Mouse (Mus musculus) liver, adult 2 months (tissue): ENCODE measurements around the gene Rerg. TPM values are rescaled to one million over a fixed set of nuclear protein-coding genes. Genes with fewer than 3 reads are reported as not detected.

Experiments used
- DNase-seq: peaks from one replicate; pipeline ENCODE4 v3.0.0-alpha.2; 2011; ENCODE audit warnings: low read depth, low spot score; ENCODE audit errors: extremely low read depth
- H3K27ac ChIP-seq: fragments of 200-500 bp; replicated peaks from 2 replicates; pipeline ENCODE4 v1.5.1; 2012; ENCODE audit warnings: low read depth, mild to moderate bottlenecking, control low read depth, inconsistent platforms, low read length; ENCODE audit not compliant: insufficient read depth
- H3K27me3 ChIP-seq: fragments of 200-500 bp; 2 replicates; pipeline ENCODE4 v1.6.1; 2012; ENCODE audit warnings: mild to moderate bottlenecking, moderate library complexity, low read length, inconsistent platforms; ENCODE audit not compliant: control insufficient read depth, insufficient read depth
- H3K36me3 ChIP-seq: fragments of 200-500 bp; 2 replicates; pipeline ENCODE4 v1.6.1; 2012; ENCODE audit warnings: low read length, inconsistent platforms; ENCODE audit not compliant: control insufficient read depth, insufficient read depth
- H3K4me1 ChIP-seq: fragments of 200-500 bp; 2 replicates; pipeline ENCODE4 v1.6.1; 2011; ENCODE audit warnings: low read length; ENCODE audit not compliant: control insufficient read depth, insufficient read depth
- H3K4me3 ChIP-seq: fragments of 200-500 bp; 2 replicates; pipeline ENCODE4 v1.5.1; 2011; ENCODE audit warnings: low read depth, mild to moderate bottlenecking, control low read depth, low read length, moderate library complexity; ENCODE audit not compliant: insufficient read depth
- H3K79me2 ChIP-seq: fragments of 200-500 bp; 2 replicates; pipeline ENCODE4 v1.6.1; 2012; ENCODE audit warnings: inconsistent platforms, mild to moderate bottlenecking, low read length, moderate library complexity; ENCODE audit not compliant: control insufficient read depth, insufficient read depth
- H3K9ac ChIP-seq: fragments of 200-500 bp; 2 replicates; pipeline ENCODE4 v1.6.1; 2012; ENCODE audit warnings: low read depth, mild to moderate bottlenecking, control low read depth, inconsistent platforms, low read length
- CTCF ChIP-seq: fragments of 200-500 bp; IDR thresholded peaks from 2 replicates; pipeline ENCODE4 v1.5.1; 2011; ENCODE audit warnings: low read depth, low read length, control low read depth
- POLR2A ChIP-seq: fragments of 200-500 bp; IDR thresholded peaks from 2 replicates; pipeline ENCODE4 v1.6.1; 2011; ENCODE audit warnings: low read length, control low read depth; ENCODE audit not compliant: insufficient read depth; ENCODE audit errors: extremely low read depth
- WGBS: fragments of 180-500 bp; shearing (Covaris S2); methylation state at CpG from one replicate; pipeline ENCODE4 v1.1.7; 2018; 5-methylcytosine and 5-hydroxymethylcytosine counted together
- polyA plus RNA-seq: library from polyadenylated mRNA; depleted of rRNA; stranded (reverse); fragments of >200 nt; gene quantifications from 2 replicates; pipeline ENCODE4 v1.2.3, GENCODE M21; 2012
- total RNA-seq: library from RNA; depleted of rRNA; stranded (reverse); fragments of >200 nt; gene quantifications from 2 replicates; pipeline ENCODE4 v1.2.3, GENCODE M21; 2014

Rerg gene
- total and polyA plus RNA-seq, 2 experiments = 2.2 TPM

DNA sequence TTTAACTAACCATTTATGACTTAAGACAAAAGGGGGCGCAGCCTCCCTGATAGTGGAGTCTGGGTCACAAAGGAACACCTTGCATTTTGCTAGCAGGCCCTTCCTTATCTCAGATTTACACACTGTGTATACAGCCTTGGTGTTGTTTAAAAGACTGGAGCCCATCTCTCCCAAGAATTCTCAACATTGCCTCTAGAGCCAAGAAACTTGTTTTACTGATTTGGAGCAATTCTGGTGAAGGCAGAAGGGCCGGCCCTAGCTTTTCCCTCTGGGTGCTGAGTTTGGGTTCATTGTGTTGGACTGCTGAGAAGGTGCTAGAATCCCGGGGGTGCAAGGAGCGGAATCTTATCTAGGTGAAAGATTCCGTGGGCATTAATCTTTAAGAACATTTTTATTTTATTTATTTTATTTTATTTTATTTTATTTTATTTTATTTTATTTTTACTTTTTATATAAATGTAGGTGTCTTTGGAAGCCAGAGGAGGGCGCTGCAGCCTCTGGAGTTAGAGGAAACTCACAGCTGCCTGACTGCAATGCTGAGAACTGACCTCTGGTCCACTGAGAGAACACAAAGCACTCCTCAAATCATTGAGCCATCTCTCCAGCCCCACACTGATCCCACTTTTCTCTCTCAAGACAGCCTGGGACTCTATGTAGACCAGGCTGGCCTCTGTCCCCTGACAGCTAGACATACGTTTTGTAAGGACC lies 26.3 kb downstream of the Rerg start:
- WGBS = 70% methylated on average over 7 of the region's 7 CpGs
- Histone ChIP-seq H3K9ac (no peak overlapping the region), H3K79me2 (no peaks in the 10 kb centered on the region), H3K36me3 (no peaks in the 10 kb centered on the region), H3K27ac (peak overlapping the region; percentile 61), H3K4me3 (no peak overlapping the region), H3K4me1 (peaks cover 1% of the 10 kb centered on the region; the same call in 1 of the 2 replicates), H3K27me3 (no peaks in the 10 kb centered on the region)
- no peak for DNase-seq
- TF ChIP-seq CTCF (no peak), POLR2A (no peak)

DNA sequence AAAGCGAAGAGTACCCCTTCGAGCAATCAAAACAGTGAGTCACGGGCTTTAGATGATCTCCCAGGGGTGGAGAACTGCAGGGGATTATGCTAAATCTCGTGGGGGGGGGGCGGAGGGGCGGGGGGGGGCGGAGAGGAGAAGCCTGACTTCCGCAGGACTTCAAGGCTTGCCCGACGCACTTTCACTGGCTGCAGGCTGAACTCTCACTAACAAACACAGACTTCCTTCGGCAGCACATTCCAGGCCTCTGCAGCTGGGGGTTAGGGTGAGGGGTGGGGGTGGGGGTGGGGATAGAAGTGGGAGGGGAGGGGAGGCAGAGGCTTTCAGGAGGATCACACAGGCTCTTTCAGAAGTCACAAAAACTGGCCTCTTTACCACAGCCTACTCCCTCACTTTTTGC lies 27.5 kb downstream of the Rerg start:
- Histone ChIP-seq H3K36me3 (no peaks in the 10 kb centered on the region), H3K4me3 (no peak overlapping the region), H3K79me2 (no peaks in the 10 kb centered on the region), H3K27ac (peak overlapping the region; percentile 36; the same call in 1 of the 2 replicates), H3K4me1 (peaks cover 1% of the 10 kb centered on the region; the same call in 1 of the 2 replicates), H3K9ac (no peak overlapping the region), H3K27me3 (no peaks in the 10 kb centered on the region)
- TF ChIP-seq POLR2A (no peak), CTCF (no peak)
- DNase-seq = peak; percentile 22
- 1% methylated on average over 11 of the region's 11 CpGs for WGBS

DNA sequence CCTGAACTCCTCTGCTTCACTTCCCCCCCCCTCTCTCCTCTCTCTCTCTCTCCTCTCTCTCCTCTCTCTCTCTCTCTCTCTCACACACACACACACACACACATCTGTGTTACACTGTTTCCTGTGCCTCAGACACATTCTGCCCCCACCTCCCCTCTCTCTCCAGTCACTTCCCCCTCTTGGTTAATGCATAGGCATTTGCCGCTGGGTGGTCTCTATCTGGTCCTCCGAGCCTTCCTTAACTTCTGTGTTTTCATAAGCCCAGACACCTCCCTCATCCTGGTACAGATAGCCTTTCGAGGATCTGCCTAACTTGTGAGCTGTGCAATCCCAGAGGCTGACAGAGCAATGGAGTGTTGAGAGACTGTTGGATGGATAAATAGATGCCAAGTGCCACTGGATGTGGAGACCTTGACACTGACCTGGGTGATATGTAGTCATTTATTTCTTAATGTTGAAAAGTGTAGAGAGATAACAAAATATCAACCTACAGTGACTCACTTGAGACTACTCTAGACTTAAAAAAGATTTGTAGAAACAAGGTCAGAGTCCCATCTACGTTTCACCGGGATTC lies 29.0 kb downstream of the Rerg start:
- Histone ChIP-seq H3K36me3 (no peaks in the 10 kb centered on the region), H3K27me3 (no peaks in the 10 kb centered on the region), H3K79me2 (no peaks in the 10 kb centered on the region), H3K4me1 (peaks cover 3% of the 10 kb centered on the region; the same call in 1 of the 2 replicates), H3K4me3 (no peak overlapping the region), H3K9ac (no peak overlapping the region), H3K27ac (0 out of 2 replicates have a peak overlapping the region, but pooled peaks have one; percentile 47)
- 63% methylated on average over 5 of the region's 5 CpGs for WGBS
- DNase-seq = no peak
- TF ChIP-seq CTCF (no peak), POLR2A (no peak)

DNA sequence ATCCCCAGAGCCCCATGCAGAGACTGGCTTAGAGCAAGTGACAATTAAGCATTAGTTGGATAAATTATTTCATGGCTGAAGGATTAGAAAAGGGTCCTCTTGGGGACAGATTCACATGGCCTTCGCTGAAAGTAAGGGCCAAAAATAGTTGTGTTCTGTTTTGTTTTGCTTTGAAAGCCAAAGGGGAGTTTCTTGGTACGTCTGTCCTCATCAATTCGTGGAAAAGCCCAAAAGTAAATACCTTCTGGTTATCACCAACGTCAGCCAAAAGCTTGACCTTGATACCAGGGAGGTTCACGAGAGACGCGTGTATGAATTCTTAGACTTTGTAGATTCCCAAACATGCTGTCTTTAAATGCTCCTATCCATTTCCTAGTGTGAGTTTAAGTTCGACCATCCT lies 31.5 kb downstream of the Rerg start:
- Histone ChIP-seq H3K27ac (no peak overlapping the region), H3K4me1 (peaks cover 3% of the 10 kb centered on the region; the same call in 1 of the 2 replicates), H3K9ac (no peak overlapping the region), H3K79me2 (no peaks in the 10 kb centered on the region), H3K27me3 (no peaks in the 10 kb centered on the region), H3K36me3 (no peaks in the 10 kb centered on the region), H3K4me3 (no peak overlapping the region)
- DNase-seq = no peak
- TF ChIP-seq POLR2A (no peak), CTCF (no peak)
- 57% methylated on average over 8 of the region's 8 CpGs for WGBS

DNA sequence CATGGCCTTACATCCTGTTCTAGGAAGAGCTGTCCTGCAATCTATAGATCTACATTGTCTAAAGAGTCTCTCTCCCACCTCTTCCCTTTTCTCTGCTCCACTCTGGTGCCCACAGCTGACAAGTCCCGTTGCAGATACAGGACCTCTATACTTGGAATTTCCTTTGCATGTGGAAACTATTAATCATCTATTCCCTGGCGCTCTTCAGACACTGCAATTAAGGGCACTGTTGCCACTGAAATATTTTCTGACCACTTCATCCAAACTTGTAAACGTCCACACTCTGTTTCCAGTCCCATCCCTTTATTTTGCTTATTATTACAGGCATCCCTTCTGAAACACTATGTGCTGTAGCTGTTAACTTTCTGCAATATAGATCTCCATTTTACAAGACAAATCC lies 31.9 kb downstream of the Rerg start:
- TF ChIP-seq POLR2A (no peak), CTCF (no peak)

DNA sequence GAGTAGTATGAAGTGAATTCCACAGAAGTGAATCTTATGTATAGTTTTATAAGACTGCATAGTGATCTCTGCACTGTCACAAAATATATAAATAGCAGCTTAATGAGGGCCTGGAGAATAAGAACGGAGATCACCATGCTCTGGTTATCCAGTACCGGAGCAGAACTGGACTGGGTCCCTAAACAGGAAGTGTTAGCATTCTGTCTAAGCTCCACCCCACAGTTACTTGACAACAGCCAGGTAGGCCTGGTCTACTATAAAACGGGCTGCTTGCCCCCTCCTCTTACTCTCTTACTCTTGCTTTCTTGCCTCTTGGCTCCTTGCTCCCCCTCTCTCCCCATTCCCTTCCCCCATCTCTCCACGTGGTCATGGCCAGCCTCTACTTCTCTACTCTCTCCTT lies 33.9 kb downstream of the Rerg start:
- no peaks in the 10 kb centered on the region for H3K36me3 ChIP-seq
- H3K4me3 ChIP-seq = no peak overlapping the region
- DNase-seq = no peak
- H3K79me2 ChIP-seq = no peaks in the 10 kb centered on the region
- peak overlapping the region; percentile 29; the same call in 1 of the 2 replicates for H3K27ac ChIP-seq
- WGBS = 70% methylated on average over 4 of the region's 4 CpGs
- no peak for TF ChIP-seq CTCF
- TF ChIP-seq POLR2A = no peak
- no peaks in the 10 kb centered on the region for H3K27me3 ChIP-seq
- no peak overlapping the region for H3K9ac ChIP-seq
- H3K4me1 ChIP-seq = 0 out of 2 replicates have a peak, but pooled peaks cover 2% of the 10 kb centered on the region

More for the DNA sequence above, 31.9 kb downstream of the Rerg start:
- Histone ChIP-seq H3K79me2 (no peaks in the 10 kb centered on the region), H3K4me3 (no peak overlapping the region), H3K27ac (no peak overlapping the region), H3K4me1 (peaks cover 3% of the 10 kb centered on the region; the same call in 1 of the 2 replicates), H3K9ac (no peak overlapping the region), H3K27me3 (no peaks in the 10 kb centered on the region), H3K36me3 (no peaks in the 10 kb centered on the region)
- DNase-seq = no peak
- WGBS = 59% methylated on average over 3 of the region's 3 CpGs
